Mouse (Mus musculus) neural tube, embryonic 13.5 days (tissue): ENCODE results near the gene Emc10. TPM values are rescaled to one million over a fixed set of nuclear protein-coding genes. Genes with fewer than 3 reads are reported as not detected.

ENCODE experiments used
- ATAC-seq: fragments of 200-750 bp; cut with Nextera tagmentation; 2 replicates; pipeline ENCODE4 v1.8.0; 2017; ENCODE audit warnings: low read depth, mild to moderate bottlenecking, moderate TSS enrichment, moderate library complexity
- H3K27ac ChIP-seq: fragments of 300-500 bp; sonication (generic); replicated peaks from 2 replicates; pipeline ENCODE4 v1.5.1; 2015; ENCODE audit warnings: moderate library complexity, mild to moderate bottlenecking, inconsistent platforms
- H3K27me3 ChIP-seq: fragments of 300-500 bp; sonication (generic); 2 replicates; pipeline ENCODE4 v1.6.1; 2015; ENCODE audit warnings: mild to moderate bottlenecking, inconsistent platforms
- H3K36me3 ChIP-seq: fragments of 300-500 bp; sonication (generic); 2 replicates; pipeline ENCODE4 v1.6.1; 2015; ENCODE audit warnings: mild to moderate bottlenecking, inconsistent platforms
- H3K4me1 ChIP-seq: fragments of 300-500 bp; sonication (generic); replicated peaks from 2 replicates; pipeline ENCODE4 v1.6.1; 2015; ENCODE audit warnings: inconsistent platforms
- H3K4me2 ChIP-seq: fragments of 300-500 bp; sonication (generic); 2 replicates; pipeline ENCODE4 v1.6.1; 2015; ENCODE audit warnings: inconsistent platforms, mild to moderate bottlenecking, moderate library complexity
- H3K4me3 ChIP-seq: fragments of 300-500 bp; sonication (generic); 2 replicates; pipeline ENCODE4 v1.5.1; 2015; ENCODE audit warnings: mild to moderate bottlenecking, inconsistent platforms
- H3K9ac ChIP-seq: fragments of 300-500 bp; sonication (generic); 2 replicates; pipeline ENCODE4 v1.6.1; 2015; ENCODE audit warnings: moderate library complexity, mild to moderate bottlenecking, inconsistent platforms
- H3K9me3 ChIP-seq: fragments of 300-500 bp; sonication (generic); 2 replicates; pipeline ENCODE4 v1.6.1; 2016; ENCODE audit warnings: inconsistent platforms
- WGBS: fragments of 180-500 bp; shearing (Covaris S2); methylation state at CpG from one replicate; pipeline ENCODE4 v1.1.7; 2015; 5-methylcytosine and 5-hydroxymethylcytosine counted together
- polyA plus RNA-seq: library from polyadenylated mRNA; unstranded; fragments of >200 nt; fragmentation: Nextera tagmentation; extraction: Ambion mirVana; gene quantifications from 2 replicates; pipeline ENCODE4 v1.2.1, GENCODE M21; 2015

The Emc10 gene
- polyA plus RNA-seq, 1 experiment from 2014 or later, result 139 TPM

DNA sequence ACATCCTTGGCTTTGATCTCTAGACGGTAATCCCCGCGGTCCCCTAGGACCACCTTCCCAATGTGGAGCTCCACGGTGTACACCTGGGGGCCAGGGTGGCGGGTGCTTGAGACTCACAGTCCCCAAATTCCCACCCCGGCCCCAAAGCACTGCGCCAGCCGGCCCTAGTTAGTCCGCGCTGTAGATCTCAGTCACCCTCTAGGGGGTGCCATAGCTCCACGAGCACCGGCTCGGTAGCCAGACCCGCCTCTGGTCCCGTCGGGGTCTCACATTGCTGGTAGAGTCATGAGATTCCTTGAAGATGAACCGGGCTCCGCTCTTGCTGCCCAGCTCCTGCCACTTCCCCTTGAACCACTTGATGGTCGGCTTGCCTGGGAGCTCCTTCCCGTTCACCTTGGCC, 25.4 kb upstream of the Emc10 start:
- no peaks in the 10 kb centered on the region for H3K9me3 ChIP-seq
- H3K4me2 ChIP-seq, result peak overlapping the region; percentile 21; the same call in 1 of the 2 replicates
- no peaks in the 10 kb centered on the region for H3K36me3 ChIP-seq
- peaks cover 10% of the 10 kb centered on the region for H3K4me1 ChIP-seq
- H3K27ac ChIP-seq, result no peak overlapping the region
- H3K4me3 ChIP-seq, result peak overlapping the region; percentile 11; the same call in 1 of the 2 replicates
- WGBS, result 3% methylated on average over 20 of the region's 20 CpGs
- H3K27me3 ChIP-seq, result peaks cover 70% of the 10 kb centered on the region
- ATAC-seq, result 0 out of 2 replicates have a peak, but pooled peaks have one; percentile 44
- H3K9ac ChIP-seq, result peak overlapping the region; percentile 50; the same call in 1 of the 2 replicates

GRCm38 (mm10) chr7:44520990-44521389, 24.7 kb upstream of the Emc10 start:
- no peak overlapping the region for H3K27ac ChIP-seq
- peaks cover 63% of the 10 kb centered on the region for H3K27me3 ChIP-seq
- H3K4me3 ChIP-seq, result no peak overlapping the region
- peaks cover 10% of the 10 kb centered on the region for H3K4me1 ChIP-seq
- no peaks in the 10 kb centered on the region for H3K36me3 ChIP-seq
- no peak overlapping the region for H3K9ac ChIP-seq
- H3K4me2 ChIP-seq, result no peak overlapping the region
- ATAC-seq, result no peak
- 66% methylated on average over 3 of the region's 3 CpGs for WGBS
- H3K9me3 ChIP-seq, result no peaks in the 10 kb centered on the region

- H3K9me3 ChIP-seq, result no peaks in the 10 kb centered on the region
- no peak overlapping the region for H3K4me2 ChIP-seq
- peaks cover 47% of the 10 kb centered on the region for H3K27me3 ChIP-seq
- peaks cover 5% of the 10 kb centered on the region; the same call in 1 of the 2 replicates for H3K4me1 ChIP-seq
- WGBS, result 68% methylated on average over 9 of the region's 9 CpGs
- H3K4me3 ChIP-seq, result no peak overlapping the region
- no peak overlapping the region for H3K9ac ChIP-seq
- no peaks in the 10 kb centered on the region for H3K36me3 ChIP-seq
- H3K27ac ChIP-seq, result no peak overlapping the region
- ATAC-seq, result no peak
These were observed 23.0 kb upstream of the Emc10 start for GRCm38 (mm10) chr7:44519240-44519913.

- Histone ChIP-seq H3K4me1 (no peaks in the 10 kb centered on the region), H3K27ac (no peak overlapping the region), H3K27me3 (peaks cover 27% of the 10 kb centered on the region), H3K4me3 (no peak overlapping the region), H3K9ac (no peak overlapping the region), H3K9me3 (no peaks in the 10 kb centered on the region), H3K36me3 (no peaks in the 10 kb centered on the region), H3K4me2 (no peak overlapping the region)
- ATAC-seq, result no peak
These were observed 11.2 kb upstream of the Emc10 start for GRCm38 (mm10) chr7:44507491-44507890.

DNA sequence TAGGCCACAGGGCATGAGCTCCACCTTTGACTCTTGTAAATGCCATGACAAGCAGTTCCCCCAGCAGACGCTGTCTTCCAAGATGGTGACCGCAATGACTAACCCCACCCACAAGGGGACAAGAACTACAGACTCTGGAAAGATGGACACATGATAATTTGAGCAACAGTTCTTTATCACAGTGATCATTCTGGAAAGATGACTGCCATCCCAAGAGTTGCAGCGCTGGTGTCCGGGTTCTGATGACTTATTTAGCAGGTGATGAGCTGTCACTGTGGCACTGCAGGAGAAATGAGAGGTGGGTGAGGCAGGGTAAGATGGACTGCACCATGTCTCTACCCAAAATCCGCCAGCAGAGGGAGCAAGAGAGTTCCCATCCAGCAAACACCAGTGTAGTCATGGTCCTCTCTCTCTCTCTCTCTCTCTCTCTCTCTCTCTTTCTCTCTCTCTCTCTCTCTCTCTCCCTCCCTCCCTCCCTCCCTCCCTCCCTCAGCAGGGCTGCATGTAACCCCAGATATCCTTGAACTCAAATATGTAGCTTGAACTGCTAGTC, 5.3 kb upstream of the Emc10 start:
- Histone ChIP-seq H3K9ac (no peak overlapping the region), H3K4me3 (no peak overlapping the region), H3K27me3 (peaks cover 3% of the 10 kb centered on the region; the same call in 1 of the 2 replicates), H3K9me3 (no peaks in the 10 kb centered on the region), H3K27ac (no peak overlapping the region), H3K36me3 (no peaks in the 10 kb centered on the region), H3K4me1 (peaks cover 11% of the 10 kb centered on the region), H3K4me2 (no peak overlapping the region)
- 32% methylated on average over 5 of the region's 5 CpGs for WGBS
- ATAC-seq, result peak; percentile 37; the same call in 1 of the 2 replicates

GRCm38 (mm10) chr7:44500046-44500445, 3.7 kb upstream of the Emc10 start:
- 58% methylated on average over 20 of the region's 20 CpGs for WGBS
- Histone ChIP-seq H3K4me2 (no peak overlapping the region), H3K9me3 (no peaks in the 10 kb centered on the region), H3K4me3 (no peak overlapping the region), H3K9ac (no peak overlapping the region), H3K4me1 (peaks cover 19% of the 10 kb centered on the region), H3K27me3 (peaks cover 3% of the 10 kb centered on the region; the same call in 1 of the 2 replicates), H3K27ac (no peak overlapping the region), H3K36me3 (no peaks in the 10 kb centered on the region)
- ATAC-seq, result no peak

GRCm38 (mm10) chr7:44498922-44499321, 2.6 kb upstream of the Emc10 start:
- Histone ChIP-seq H3K9ac (no peak overlapping the region), H3K36me3 (peaks cover 4% of the 10 kb centered on the region; the same call in 1 of the 2 replicates), H3K4me3 (no peak overlapping the region), H3K4me2 (no peak overlapping the region), H3K27ac (no peak overlapping the region), H3K4me1 (peaks cover 30% of the 10 kb centered on the region), H3K9me3 (no peaks in the 10 kb centered on the region), H3K27me3 (peaks cover 3% of the 10 kb centered on the region; the same call in 1 of the 2 replicates)
- ATAC-seq, result no peak
- WGBS, result 81% methylated on average over 1 of the region's 1 CpGs

DNA sequence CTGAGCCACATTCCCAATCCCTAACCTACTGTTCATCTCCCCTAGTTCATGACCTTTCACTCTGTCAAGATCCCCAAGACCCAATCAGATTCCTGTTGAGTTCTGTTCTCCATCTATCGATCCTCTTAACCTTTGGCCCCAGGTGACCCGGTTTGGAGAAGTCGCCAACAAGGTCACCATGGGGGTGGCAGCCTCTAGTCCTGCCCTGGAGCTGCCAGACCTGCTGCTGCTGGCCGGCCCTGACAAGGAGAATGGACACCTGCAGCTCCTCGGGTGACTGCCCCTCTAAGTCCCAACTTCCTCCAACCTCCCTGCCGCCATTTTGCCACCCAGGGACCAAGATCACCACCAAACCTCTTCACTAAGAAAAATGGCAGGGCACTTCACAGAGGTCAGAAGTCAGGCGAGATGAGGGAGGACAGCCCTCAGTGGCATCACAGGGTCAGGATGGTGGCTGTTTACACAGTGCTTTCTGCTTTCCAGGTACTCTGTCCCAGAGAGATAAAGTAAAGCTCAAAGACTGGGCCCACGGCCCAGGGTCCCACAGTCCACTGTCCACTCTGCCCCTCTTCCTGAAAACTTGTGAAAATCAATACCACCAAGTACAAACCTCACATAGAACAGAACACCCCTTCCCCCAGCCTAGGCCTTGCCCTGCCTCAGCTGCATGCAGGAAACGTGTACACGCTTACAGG, 1.2 kb upstream of the Emc10 start:
- H3K4me2 ChIP-seq, result peak overlapping the region; percentile 85
- H3K4me3 ChIP-seq, result peak overlapping the region; percentile 86
- H3K27me3 ChIP-seq, result no peaks in the 10 kb centered on the region
- no peaks in the 10 kb centered on the region for H3K9me3 ChIP-seq
- WGBS, result 88% methylated on average over 10 of the region's 10 CpGs
- peaks cover 17% of the 10 kb centered on the region for H3K36me3 ChIP-seq
- H3K27ac ChIP-seq, result peak overlapping the region; percentile 95
- H3K4me1 ChIP-seq, result peaks cover 32% of the 10 kb centered on the region
- H3K9ac ChIP-seq, result peak overlapping the region; percentile 95
- ATAC-seq, result no peak

DNA sequence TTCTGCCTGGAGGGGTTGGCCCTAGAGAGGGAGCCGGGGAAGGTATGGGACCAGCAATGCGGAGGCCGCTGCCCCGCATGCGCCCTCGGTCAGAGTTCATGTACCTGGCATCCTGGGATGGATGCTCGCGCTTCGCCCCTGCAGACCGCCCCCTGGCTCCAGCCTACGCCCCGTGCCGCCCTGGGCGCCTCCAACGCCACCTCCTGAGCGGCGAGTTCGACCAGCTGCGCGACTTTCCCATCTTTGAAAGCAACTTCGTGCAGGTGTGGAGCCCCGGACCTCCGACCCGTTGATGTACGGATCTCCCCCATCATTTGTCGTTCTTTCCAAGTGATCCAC, 411 bp upstream of the Emc10 start:
- Histone ChIP-seq H3K9ac (peak overlapping the region; percentile 95), H3K27me3 (no peaks in the 10 kb centered on the region), H3K27ac (peak overlapping the region; percentile 95), H3K4me1 (peaks cover 32% of the 10 kb centered on the region), H3K36me3 (peaks cover 25% of the 10 kb centered on the region), H3K4me2 (peak overlapping the region; percentile 85), H3K4me3 (peak overlapping the region; percentile 86), H3K9me3 (no peaks in the 10 kb centered on the region)
- WGBS, result under 1% methylated on average over 26 of the region's 26 CpGs
- no peak for ATAC-seq

GRCm38 (mm10) chr7:44495086-44495485, 1.2 kb downstream of the Emc10 start:
- H3K4me3 ChIP-seq, result peak overlapping the region; percentile 86
- H3K9me3 ChIP-seq, result no peaks in the 10 kb centered on the region
- H3K27ac ChIP-seq, result no peak overlapping the region
- H3K9ac ChIP-seq, result peak overlapping the region; percentile 95
- peaks cover 32% of the 10 kb centered on the region for H3K4me1 ChIP-seq
- peak overlapping the region; percentile 85 for H3K4me2 ChIP-seq
- no peak for ATAC-seq
- no peaks in the 10 kb centered on the region for H3K27me3 ChIP-seq
- 75% methylated on average over 7 of the region's 7 CpGs for WGBS
- H3K36me3 ChIP-seq, result peaks cover 41% of the 10 kb centered on the region

DNA sequence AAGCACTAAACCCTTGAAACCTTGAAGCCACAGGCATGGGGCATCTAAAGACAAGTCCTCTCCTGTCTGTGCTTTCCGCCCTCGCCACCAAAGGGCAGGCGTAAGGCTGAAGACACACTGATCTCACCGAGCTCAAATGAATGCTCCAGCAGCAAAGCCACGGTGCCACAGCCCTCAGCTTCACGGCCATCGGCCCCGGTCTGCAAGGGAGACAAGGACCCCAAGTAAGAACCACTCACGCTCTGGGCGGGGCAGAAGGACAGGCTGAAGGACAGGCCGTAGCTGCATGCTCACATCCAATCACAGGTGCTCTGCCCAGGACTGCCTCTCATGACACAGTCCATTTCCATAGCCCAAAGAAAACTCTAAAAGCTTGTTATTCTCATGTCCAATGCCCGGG, 1.6 kb downstream of the Emc10 start:
- H3K36me3 ChIP-seq, result peaks cover 45% of the 10 kb centered on the region
- peaks cover 32% of the 10 kb centered on the region for H3K4me1 ChIP-seq
- H3K9ac ChIP-seq, result peak overlapping the region; percentile 27; the same call in 1 of the 2 replicates
- no peaks in the 10 kb centered on the region for H3K9me3 ChIP-seq
- 95% methylated on average over 12 of the region's 12 CpGs for WGBS
- peak overlapping the region; percentile 85; the same call in 1 of the 2 replicates for H3K4me2 ChIP-seq
- H3K27ac ChIP-seq, result no peak overlapping the region
- ATAC-seq, result no peak
- H3K27me3 ChIP-seq, result no peaks in the 10 kb centered on the region
- H3K4me3 ChIP-seq, result peak overlapping the region; percentile 86; the same call in 1 of the 2 replicates

DNA sequence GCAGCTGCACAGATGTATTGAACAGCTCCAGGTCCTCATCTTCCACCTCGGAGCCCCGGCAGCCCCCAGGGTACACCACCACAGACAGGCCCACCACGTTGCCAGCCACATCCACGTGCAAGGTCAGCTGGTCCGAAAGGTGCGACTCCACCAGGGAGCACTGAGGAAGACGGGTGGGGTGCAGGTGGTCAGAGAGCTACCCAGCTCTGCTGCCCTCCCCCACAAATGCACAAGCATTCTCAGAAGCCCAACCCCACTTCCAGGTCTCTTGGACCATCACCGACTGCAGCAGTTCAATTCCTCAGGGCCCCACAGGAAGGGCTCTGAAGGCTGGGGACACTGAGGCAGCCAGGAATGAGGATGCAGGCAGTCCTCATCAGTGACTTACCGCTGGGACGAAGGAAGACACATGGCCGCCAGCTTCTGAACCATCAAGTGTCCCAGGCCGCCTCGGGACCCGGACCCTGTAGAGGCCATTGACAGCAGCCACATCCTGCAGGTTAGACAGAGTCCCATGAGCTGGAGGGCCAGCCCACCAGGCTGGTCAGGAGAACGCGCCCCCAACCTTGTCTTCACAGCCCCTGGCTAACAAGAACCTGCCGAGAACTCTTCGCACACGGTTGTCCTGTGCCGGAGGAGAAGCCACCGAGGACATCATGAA, 4.0 kb downstream of the Emc10 start:
- H3K27me3 ChIP-seq, result no peaks in the 10 kb centered on the region
- H3K4me1 ChIP-seq, result peaks cover 29% of the 10 kb centered on the region
- peak overlapping the region; percentile 22; the same call in 1 of the 2 replicates for H3K9ac ChIP-seq
- ATAC-seq, result no peak
- H3K36me3 ChIP-seq, result peaks cover 64% of the 10 kb centered on the region
- H3K4me3 ChIP-seq, result no peak overlapping the region
- H3K27ac ChIP-seq, result no peak overlapping the region
- H3K9me3 ChIP-seq, result no peaks in the 10 kb centered on the region
- 91% methylated on average over 21 of the region's 21 CpGs for WGBS
- no peak overlapping the region for H3K4me2 ChIP-seq
